Mouse (Mus musculus) forebrain, postnatal 0 days (tissue): ENCODE data around the gene Xirp1. TPM values are rescaled to one million over a fixed set of nuclear protein-coding genes. Genes with fewer than 3 reads are reported as not detected.
A peak's percentile ranks its signal among the peaks of the same experiment; 100 is the strongest.

Source experiments
- ATAC-seq: fragments of 200-750 bp; cut with Nextera tagmentation; 2 replicates; pipeline ENCODE4 v1.8.0; 2017; ENCODE audit warnings: mild to moderate bottlenecking, moderate library complexity
- DNase-seq: peaks from one replicate; pipeline ENCODE4 v3.0.0-alpha.2; 2015
- H3K27ac ChIP-seq: fragments of 300-500 bp; sonication (generic); 2 replicates; pipeline ENCODE4 v1.5.1; 2014; ENCODE audit warnings: low read depth, mild to moderate bottlenecking, antibody characterized with exemption, low read length, moderate library complexity, mixed read lengths
- H3K27me3 ChIP-seq: fragments of 300-500 bp; sonication (generic); 2 replicates; pipeline ENCODE4 v1.6.1; 2014; ENCODE audit warnings: mild to moderate bottlenecking, low read length, mixed read lengths; ENCODE audit not compliant: insufficient read depth
- H3K36me3 ChIP-seq: fragments of 300-500 bp; sonication (generic); 2 replicates; pipeline ENCODE4 v1.6.1; 2014; ENCODE audit warnings: mild to moderate bottlenecking, moderate library complexity; ENCODE audit not compliant: insufficient read depth
- H3K4me1 ChIP-seq: fragments of 300-500 bp; sonication (generic); 2 replicates; pipeline ENCODE4 v1.6.1; 2014; ENCODE audit warnings: antibody characterized with exemption; ENCODE audit not compliant: insufficient read depth
- H3K4me2 ChIP-seq: fragments of 300-500 bp; sonication (generic); 2 replicates; pipeline ENCODE4 v1.6.1; 2014; ENCODE audit warnings: low read depth, mild to moderate bottlenecking, moderate library complexity
- H3K4me3 ChIP-seq: fragments of 300-500 bp; sonication (generic); 2 replicates; pipeline ENCODE4 v1.5.1; 2014; ENCODE audit warnings: low read depth, low read length, mixed read lengths
- H3K9ac ChIP-seq: fragments of 300-500 bp; sonication (generic); 2 replicates; pipeline ENCODE4 v1.6.1; 2014; ENCODE audit warnings: mild to moderate bottlenecking
- H3K9me3 ChIP-seq: fragments of 300-500 bp; sonication (generic); 2 replicates; pipeline ENCODE4 v1.6.1; 2016; ENCODE audit warnings: low read length
- CTCF ChIP-seq: sonication (generic); IDR thresholded peaks from 2 replicates; pipeline ENCODE4 v1.5.1; 2016; ENCODE audit warnings: antibody characterized with exemption, control low read depth, low read depth
- WGBS: fragments of 180-500 bp; shearing (Covaris S2); extraction: QIAGEN DNeasy Blood & Tissue Kit; methylation state at CpG from one replicate; pipeline ENCODE4 v1.1.7; 2014; 5-methylcytosine and 5-hydroxymethylcytosine counted together
- polyA plus RNA-seq: library from polyadenylated mRNA; unstranded; fragments of >200 nt; fragmentation: Nextera tagmentation; extraction: Ambion mirVana; gene quantifications from 2 replicates; pipeline ENCODE4 v1.2.1, GENCODE M21; 2015
- total RNA-seq: library from RNA; depleted of rRNA; stranded (reverse); fragments of >200 nt; gene quantifications from 2 replicates; pipeline ENCODE4 v1.2.3, GENCODE M21; 2014

Gene Xirp1
- total and polyA plus RNA-seq, 2 experiments from 2014 or later = not detected

DNA sequence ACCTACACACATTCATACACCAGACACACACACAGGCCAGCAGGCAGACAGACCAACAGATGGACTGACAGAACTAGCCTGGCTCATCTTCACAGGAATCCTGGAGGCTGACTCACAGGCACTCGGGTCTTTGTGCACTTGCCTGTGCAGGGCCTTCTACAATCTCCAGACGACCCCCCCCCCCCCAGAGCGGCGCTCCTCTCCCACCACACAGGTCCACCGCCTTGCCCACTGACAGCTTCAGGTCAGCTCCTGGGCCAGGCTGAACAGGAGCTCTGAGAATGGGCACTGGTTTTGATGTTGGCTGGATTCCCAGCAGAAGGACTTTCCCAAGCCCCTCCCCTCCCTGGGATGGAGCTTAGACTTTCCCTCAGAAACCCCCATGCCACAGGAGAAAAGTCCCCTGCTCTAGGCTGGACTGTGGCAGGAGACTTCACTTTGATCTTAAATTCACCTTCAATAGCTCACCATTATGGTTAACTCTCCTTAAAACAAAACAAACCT is 45.8 kb downstream of the Xirp1 start:
- no peak overlapping the region for H3K27ac ChIP-seq
- no peak overlapping the region for H3K4me2 ChIP-seq
- TF ChIP-seq CTCF = no peak

DNA sequence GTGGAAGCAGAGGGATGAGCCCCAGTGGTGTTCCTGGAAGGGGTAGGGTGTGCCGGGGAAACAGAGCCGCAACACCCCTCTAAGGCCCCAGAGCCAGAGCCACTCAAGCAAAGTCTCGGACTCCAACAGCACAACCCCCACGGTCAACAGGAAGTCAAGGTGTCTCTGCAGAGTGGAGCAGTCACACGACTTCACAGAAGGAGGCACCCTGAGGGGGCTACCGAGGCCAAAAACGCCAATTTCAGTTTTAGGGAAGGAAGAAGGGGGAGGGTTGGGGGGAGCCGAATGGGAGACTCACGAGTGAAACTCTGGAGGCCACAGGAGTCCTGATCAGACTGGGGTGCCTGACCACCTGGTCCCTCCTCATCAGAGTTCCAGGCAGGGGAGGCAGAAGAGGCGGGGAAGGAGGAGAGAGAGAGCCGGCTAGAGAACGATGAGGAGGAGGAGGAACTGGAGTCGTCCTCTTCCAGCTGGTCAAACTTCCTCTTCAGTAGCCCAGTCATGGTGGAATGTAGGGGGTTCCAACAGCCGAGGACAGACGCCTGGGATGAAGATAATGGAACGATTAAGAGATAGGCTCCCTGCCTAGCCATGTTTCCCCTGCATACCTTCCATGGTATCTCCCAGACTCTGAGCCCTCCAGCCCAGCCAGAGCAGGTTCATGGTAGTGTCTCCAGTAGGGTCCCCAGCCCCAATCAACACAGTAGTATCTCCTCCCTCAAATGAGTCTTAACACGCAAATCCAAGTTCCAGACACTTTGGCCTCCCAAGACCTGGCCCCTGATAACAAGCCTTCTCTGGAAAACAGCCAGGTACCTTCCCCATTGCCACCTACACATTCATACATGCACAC is 46.5 kb downstream of the Xirp1 start:
- no peak for DNase-seq
- H3K27ac ChIP-seq = no peak overlapping the region
- WGBS = 70% methylated on average over 17 of the region's 17 CpGs
- no peak overlapping the region for H3K4me3 ChIP-seq
- no peaks in the 10 kb centered on the region for H3K27me3 ChIP-seq
- no peaks in the 10 kb centered on the region for H3K9me3 ChIP-seq
- H3K36me3 ChIP-seq = no peaks in the 10 kb centered on the region
- no peak for ATAC-seq
- H3K9ac ChIP-seq = no peak overlapping the region
- no peak for TF ChIP-seq CTCF
- no peaks in the 10 kb centered on the region for H3K4me1 ChIP-seq
- no peak overlapping the region for H3K4me2 ChIP-seq

More for the DNA sequence above, 45.8 kb downstream of the Xirp1 start:
- Histone ChIP-seq H3K9me3 (no peaks in the 10 kb centered on the region), H3K27me3 (no peaks in the 10 kb centered on the region), H3K36me3 (no peaks in the 10 kb centered on the region), H3K4me1 (peaks cover 6% of the 10 kb centered on the region; the same call in 1 of the 2 replicates), H3K9ac (no peak overlapping the region), H3K4me3 (no peak overlapping the region)
- 28% methylated on average over 5 of the region's 5 CpGs for WGBS
- ATAC-seq (no peak), DNase-seq (peak; percentile 14)

DNA sequence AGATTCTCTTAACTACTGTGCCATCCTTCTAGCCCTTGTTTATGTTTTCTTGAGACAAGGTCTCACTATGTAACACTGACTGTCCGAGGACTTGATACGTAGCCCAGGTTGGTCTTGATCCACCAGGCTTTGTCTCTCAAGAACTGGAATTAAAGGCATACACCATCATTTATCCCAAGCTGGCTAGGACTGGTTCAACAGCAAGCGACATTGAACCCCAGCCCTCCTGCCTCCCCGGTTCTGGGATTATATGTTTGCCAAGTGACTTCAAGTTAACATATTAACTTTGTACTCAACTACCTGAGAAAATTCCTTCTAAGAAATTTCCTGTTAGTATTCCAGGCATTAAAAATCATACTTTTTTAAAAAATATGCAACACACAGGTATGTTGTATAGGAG is 48.1 kb downstream of the Xirp1 start:
- no peak for ATAC-seq
- 85% methylated on average over 4 of the region's 4 CpGs for WGBS
- Histone ChIP-seq H3K27me3 (no peaks in the 10 kb centered on the region), H3K4me1 (peaks cover 10% of the 10 kb centered on the region), H3K4me3 (no peak overlapping the region), H3K27ac (no peak overlapping the region), H3K9me3 (no peaks in the 10 kb centered on the region), H3K9ac (no peak overlapping the region), H3K36me3 (no peaks in the 10 kb centered on the region), H3K4me2 (no peak overlapping the region)
- DNase-seq = no peak
- TF ChIP-seq CTCF = no peak

DNA sequence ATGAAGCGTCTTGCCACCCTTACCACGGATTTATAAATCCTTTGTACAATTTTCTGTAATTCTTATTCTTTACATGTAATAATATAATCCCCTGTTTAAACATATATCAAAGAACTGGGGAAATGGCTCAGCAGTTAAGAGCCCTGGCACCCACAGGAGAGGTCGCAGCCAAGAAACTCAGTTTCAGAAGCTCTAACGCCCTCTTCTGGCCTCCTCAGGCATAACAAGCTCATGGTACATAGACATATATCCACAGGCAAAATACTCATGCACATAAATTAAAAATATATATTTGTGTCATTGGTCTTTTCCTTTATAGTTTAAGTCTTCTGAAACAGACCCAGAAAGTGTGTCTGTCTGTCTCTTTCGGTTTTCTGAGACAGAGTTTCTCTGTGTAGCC is 48.8 kb downstream of the Xirp1 start:
- Histone ChIP-seq H3K36me3 (no peaks in the 10 kb centered on the region), H3K4me2 (no peak overlapping the region), H3K27ac (no peak overlapping the region), H3K4me3 (no peak overlapping the region), H3K9ac (no peak overlapping the region), H3K27me3 (no peaks in the 10 kb centered on the region), H3K4me1 (peaks cover 11% of the 10 kb centered on the region), H3K9me3 (no peaks in the 10 kb centered on the region)
- DNase-seq = no peak
- ATAC-seq = no peak
- 80% methylated on average over 5 of the region's 5 CpGs for WGBS
- peak; percentile 32 for TF ChIP-seq CTCF

DNA sequence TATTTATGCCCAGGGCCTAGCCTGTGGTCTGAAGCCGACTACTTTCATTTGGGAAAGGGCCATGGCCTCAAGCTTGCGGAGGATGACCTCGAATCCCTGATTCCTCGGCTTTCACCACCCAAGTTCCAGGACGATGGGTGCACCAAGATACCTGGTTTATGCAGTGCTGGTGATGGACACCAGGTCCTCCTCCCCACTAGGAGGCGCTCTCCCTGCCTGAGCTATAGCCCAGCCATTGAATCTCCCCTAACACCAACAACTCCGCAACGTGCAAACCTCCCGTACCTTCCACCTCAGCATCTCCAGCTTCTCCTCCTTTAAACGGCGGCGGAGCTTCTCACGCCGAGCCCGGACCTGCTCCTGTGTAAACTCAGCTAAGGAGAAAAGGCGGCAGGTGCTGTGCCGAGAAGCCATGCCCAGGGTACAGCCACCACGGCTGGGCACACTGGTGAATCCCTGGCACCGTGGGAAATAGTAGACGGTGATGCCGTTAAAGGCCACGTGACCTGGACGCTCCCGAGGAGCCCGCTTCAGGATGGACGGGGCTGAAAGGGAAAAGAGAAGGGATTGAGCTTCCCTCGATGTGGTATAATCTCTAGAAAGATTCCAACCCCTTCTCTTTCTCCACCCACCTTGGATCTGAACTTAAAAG is 49.4 kb downstream of the Xirp1 start:
- Histone ChIP-seq H3K4me2 (no peak overlapping the region), H3K9me3 (no peaks in the 10 kb centered on the region), H3K27ac (no peak overlapping the region), H3K27me3 (no peaks in the 10 kb centered on the region), H3K36me3 (no peaks in the 10 kb centered on the region), H3K9ac (no peak overlapping the region), H3K4me1 (peaks cover 11% of the 10 kb centered on the region), H3K4me3 (no peak overlapping the region)
- whole genome bisulfite sequencing = 93% methylated on average over 27 of the region's 27 CpGs
- no peak for ATAC-seq
- no peak for DNase-seq
- peak; percentile 52 for TF ChIP-seq CTCF

DNA sequence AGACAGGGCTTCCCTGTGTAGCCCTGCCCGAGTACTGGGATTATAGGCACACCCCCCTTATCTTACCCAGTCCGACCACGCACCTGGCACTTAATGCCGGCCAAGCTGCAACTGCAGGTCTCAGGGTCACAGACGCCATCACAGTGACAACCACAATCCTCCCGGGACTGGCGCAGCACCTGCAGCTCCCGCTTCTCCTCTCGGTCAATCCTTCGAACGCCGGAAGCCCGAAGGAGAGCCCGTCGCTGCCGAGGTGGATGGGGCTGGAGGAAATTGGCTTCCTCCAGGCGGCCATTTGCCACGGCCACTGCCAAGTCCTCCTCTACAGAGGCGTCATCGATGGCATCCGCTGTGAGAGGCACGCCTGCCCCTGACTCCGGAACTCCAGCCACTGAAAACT is 50.1 kb downstream of the Xirp1 start:
- no peaks in the 10 kb centered on the region for H3K27me3 ChIP-seq

DNA sequence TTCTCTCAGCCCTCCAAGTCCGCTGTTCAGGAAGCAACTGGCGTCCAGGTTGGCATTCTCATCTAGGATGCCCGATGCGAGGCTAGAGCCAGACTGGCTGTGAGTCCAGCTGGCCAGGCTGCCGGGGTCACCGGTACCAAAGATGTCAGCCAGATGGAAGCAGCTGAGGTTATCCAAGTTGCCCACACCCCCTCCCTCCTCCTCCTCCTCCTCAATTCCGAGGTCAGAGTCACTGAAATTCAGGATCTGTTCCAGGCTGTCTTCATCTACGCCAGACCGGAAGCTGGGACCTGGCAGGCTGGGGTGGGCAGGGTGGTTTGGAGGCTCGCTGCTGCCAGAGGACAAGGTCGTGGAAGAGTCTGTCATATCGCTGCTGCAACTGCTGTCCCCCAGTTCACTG is 50.8 kb downstream of the Xirp1 start:
- TF ChIP-seq CTCF = no peak
- H3K27ac ChIP-seq = no peak overlapping the region
- H3K9ac ChIP-seq = no peak overlapping the region
- H3K27me3 ChIP-seq = no peaks in the 10 kb centered on the region
- DNase-seq (no peak), ATAC-seq (no peak)
- H3K36me3 ChIP-seq = no peaks in the 10 kb centered on the region
- 72% methylated on average over 12 of the region's 12 CpGs for WGBS
- H3K9me3 ChIP-seq = no peaks in the 10 kb centered on the region
- H3K4me1 ChIP-seq = peaks cover 11% of the 10 kb centered on the region
- H3K4me2 ChIP-seq = no peak overlapping the region
- no peak overlapping the region for H3K4me3 ChIP-seq

More for the DNA sequence above, 50.1 kb downstream of the Xirp1 start:
- H3K36me3 ChIP-seq = no peaks in the 10 kb centered on the region
- no peak overlapping the region for H3K4me3 ChIP-seq
- 89% methylated on average over 23 of the region's 23 CpGs for WGBS
- no peak overlapping the region for H3K27ac ChIP-seq
- ATAC-seq = no peak
- H3K4me1 ChIP-seq = peaks cover 11% of the 10 kb centered on the region
- H3K4me2 ChIP-seq = no peak overlapping the region
- H3K9me3 ChIP-seq = no peaks in the 10 kb centered on the region
- DNase-seq = no peak
- TF ChIP-seq CTCF = no peak
- no peak overlapping the region for H3K9ac ChIP-seq
